Mouse (Mus musculus) gastrocnemius, postnatal 36 days (tissue): Measurements from ENCODE around the gene Pard3b. TPM values are rescaled to one million over a fixed set of nuclear protein-coding genes. Genes with fewer than 3 reads are reported as not detected.

Source experiments
- DNase-seq, 2 experiments: peaks; one replicate each; pipeline ENCODE4 v3.0.0; 2022
- intact Hi-C: fragments of 180-260 bp; cut with DNase I; formaldehyde crosslinking; loops from one replicate; pipeline ENCODE4 v1.15.1; 2025
- total RNA-seq, 2 experiments: library from RNA; stranded (reverse); gene quantifications; 2 replicates each; pipeline ENCODE4 v1.2.3; 2021

The Pard3b gene
- total RNA-seq, 2 experiments from 2014 or later: 5.0 to 5.1 TPM

DNA sequence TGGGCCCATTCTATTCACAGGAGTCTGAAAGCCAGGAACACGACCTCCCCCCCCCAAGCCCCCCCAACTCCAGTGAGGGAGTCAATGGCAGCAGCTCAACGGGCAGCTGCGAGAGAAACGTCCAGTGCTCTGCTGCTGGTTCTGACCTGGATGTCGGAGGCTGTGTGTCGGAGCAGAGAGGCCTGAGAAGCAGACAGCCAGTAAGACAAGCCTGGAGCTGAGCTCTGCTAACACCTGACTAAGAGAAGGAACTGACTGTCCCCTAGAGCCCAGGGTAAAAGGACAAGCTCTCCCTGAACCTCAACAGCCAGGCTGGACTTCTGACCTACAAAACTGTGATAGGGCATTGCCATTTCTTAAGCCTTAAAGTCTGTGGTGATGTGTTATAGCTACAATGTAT lies 1015.8 kb downstream of the Pard3b start:
- no peak for DNase-seq
- intact Hi-C loops: no loop called here

GRCm38 (mm10) chr1:62664960-62665645 lies 1026.5 kb downstream of the Pard3b start:
- intact Hi-C loops: no loop called here
- peak in 1 of 2 experiments; percentile 4 for DNase-seq

- DNase-seq: no peak
- intact Hi-C loops: no loop called here
Measured at GRCm38 (mm10) chr1:62665771-62666730, 1027.4 kb downstream of the Pard3b start.

DNA sequence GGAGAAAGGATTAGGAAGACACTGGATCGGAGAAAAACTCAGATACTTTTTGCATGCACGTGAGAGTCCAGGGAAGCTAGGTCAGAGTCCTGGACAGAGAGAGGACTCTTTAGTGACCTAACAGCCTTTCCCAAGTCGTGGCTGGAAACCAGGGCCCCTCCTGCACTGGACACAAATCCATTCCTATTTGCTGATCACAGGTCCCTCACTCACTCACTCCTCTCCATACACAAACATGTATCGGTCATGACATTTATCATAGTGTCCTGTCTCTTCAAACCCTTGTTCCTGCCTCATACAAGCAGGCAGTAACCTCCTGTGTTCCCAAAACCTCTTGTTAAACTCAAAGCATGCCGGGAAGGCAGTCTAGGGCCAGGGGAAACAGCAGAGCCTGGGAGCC lies 1028.2 kb downstream of the Pard3b start:
- intact Hi-C loops: no loop called here
- DNase-seq: no peak

- no peak for DNase-seq
- intact Hi-C loops: no loop called here
Measured at GRCm38 (mm10) chr1:62678611-62679344, 1040.2 kb downstream of the Pard3b start.

GRCm38 (mm10) chr1:62679466-62679865 lies 1040.8 kb downstream of the Pard3b start:
- DNase-seq: no peak
- intact Hi-C loops: no loop called here

DNA sequence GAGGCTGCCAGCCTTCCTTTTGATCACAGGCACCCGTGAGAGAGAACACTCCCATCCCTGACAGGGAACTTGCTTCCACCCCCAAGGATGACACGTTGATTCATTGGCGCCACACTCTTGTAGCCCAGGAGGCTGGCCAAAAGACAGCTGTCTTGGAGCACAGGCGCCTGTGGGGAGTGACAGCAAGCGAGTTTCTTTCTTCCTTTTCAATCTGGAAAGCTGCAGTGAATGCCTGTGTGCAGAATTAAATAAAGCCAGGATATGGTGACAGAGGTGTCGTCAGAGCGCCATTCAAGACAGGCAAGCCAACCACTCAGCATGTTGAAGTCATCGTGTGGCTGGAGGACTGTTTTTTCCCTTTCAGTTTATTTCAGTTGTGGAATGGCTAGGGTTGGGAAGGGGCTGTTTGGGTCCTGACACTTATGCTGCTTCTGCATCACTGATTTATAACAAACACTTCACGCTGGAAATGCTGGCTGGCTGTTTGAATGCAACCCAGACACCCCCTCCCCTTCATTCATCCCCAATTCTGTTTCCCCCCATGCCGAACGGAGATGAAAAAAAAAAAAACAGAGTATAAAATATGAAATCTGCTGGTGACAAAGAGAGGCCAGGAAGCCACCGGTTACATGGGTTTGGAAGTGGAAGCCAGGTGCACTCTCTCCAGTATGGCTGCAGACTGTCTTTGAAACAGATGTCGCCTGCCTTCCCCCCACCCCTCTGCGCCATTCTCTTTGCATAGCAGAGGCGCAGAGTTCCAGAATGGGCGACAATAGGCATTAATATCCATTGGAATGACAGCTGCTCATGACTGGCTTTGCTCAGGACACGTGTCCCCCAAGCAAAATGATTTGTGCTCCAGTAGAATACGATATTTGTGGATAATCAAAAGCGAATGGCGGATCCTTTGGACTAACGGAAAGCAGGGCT lies 1044.1 kb downstream of the Pard3b start:
- no peak for DNase-seq
- intact Hi-C loops: no loop called here

- intact Hi-C loops: no loop called here
- DNase-seq: no peak
Measured at GRCm38 (mm10) chr1:62683498-62683897, 1044.9 kb downstream of the Pard3b start.

DNA sequence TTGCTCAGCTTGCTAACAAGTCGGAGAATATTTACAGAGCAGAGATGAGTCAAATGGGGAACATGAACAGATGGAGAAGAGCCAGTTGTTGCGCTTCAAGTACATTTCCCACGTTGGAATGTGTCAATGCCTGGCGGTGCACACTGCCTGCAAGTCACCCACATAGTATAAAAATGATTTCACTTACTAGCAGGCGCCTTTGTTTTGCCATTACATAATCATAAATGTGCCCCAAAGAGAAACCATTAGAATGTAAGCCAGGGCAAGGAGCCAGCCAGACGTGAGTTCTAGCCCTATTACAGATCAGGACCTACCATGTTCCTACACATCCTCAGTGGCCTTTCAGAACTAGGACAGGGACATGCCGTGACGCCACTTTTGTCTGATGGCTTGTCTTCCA lies 1048.9 kb downstream of the Pard3b start:
- DNase-seq: no peak
- intact Hi-C loops: no loop called here

DNA sequence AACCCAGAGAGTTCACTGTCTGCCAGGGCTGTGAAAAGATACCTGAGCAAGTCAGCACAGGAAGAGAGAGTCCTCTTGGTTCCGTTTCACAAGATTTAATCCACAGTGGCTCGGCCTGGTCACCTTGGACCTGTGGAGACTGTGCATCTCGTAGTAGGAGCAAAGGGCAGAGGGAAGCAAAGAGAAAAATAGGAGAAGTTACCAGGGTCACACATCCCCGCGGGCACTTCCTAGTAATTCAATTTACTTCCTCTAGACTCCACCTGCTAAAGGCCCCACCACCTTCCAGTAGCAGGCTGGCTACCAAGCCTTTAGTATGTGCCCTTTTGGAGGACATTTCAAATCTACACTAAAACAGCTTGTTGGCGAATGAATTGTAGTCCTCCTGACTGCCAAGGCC lies 1052.6 kb downstream of the Pard3b start:
- DNase-seq: no peak
- intact Hi-C loops: no loop called here
